Mouse (Mus musculus): Measurements from ENCODE around the gene Vmn2r13.
"Not testable (repeated sequence)": the region's sequence is repeated elsewhere in the genome, so short reads cannot be mapped to it uniquely, and the experiment has no call there.

Vmn2r13 gene

DNA sequence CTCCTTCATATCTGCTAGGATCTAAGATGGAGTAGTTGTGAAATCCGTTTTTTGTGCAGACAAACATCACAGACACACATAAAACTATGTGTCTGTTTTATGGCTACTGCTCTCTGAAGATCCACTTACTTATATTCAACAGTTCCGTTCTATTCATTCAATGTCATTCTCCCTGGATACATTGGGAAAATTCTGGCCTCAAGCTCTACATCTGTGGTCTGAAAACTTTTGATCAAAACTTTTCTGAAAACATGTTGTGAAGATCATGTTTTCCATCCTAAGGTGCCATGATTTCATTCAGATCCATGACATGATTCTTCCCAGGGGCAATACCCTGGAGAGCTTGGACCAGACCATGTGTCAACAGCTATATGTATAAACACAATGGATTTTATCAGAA lies at the start of gene Vmn2r13:
Vmn2r13 (minus strand) TSS at position 101 of the 400 bp plus-strand sequence.
- not testable (repeated sequence) for DNase-seq (ENCODE audit: low spot score in 2 of 2)

- no peak for DNase-seq (ENCODE audit: low spot score in 2 of 2)
These were observed 32.6 kb upstream of the Vmn2r13 start, which contains the start of gene Vmn2r14 for GRCm38 (mm10) chr5:109224608-109225007. Vmn2r14 (minus strand) TSS chr5:109224708.

DNA sequence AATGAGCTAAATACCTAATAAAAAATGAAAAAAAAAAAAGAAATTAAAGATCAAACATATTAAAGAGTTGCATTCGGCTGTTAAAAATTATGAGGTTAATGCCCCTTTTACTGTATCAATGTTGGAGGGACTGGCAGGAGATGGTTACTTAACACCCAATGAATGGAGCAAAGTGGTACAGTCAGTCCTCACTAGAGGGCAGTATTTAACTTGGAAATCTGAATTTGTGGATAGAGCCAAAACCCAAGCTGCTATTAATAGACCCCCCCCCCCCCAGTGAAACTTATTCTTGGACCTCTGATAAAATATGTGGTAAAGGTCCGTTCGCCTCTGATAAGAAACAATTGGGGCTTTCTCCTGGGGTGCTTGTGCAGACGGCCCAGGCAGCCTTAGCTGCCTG lies 25.1 kb downstream of the Vmn2r13 start:
- not testable (repeated sequence) for DNase-seq (ENCODE audit: low spot score in 2 of 2)

DNA sequence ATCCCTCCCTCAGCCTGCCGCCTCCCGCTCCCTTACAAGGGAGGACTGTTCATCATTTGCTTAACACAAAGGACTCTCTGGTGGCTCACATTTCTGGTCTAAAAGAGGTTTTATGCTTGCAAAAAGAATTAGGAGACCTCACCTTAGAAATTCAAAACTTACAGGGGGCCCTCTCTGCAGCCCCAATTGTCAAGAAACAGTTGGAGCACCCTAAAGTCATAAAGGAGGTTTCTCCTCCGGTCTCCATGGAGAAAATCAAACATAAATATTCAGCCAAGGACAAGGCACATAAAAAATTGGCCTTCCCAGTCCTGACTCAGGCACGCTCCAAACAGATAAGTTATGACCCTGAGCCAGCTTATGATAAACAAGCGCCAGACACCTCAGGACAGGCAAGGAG lies 31.9 kb downstream of the Vmn2r13 start:
- no peak for DNase-seq (ENCODE audit: low spot score in 2 of 2)

DNA sequence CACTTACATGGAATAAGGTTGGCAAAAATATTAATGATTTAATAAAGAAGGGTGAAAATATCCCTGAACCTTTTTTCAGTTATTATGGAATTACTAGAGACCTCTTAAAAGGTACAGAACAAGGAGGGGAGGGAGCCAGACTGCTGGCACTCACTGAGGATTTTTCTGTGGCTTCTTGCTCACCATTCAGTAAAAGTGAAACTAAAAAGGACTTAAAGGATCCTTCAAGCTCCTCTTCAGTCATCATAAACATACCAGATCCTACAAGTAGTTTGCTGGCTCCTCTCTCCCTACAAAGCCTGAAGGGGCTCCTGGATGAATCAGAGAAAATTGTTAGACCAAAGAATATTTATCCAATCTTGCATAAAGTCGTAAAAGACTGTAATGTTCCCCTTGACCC lies 32.4 kb downstream of the Vmn2r13 start:
- DNase-seq (ENCODE audit: low spot score in 2 of 2), result not testable (repeated sequence)

- not testable (repeated sequence) for DNase-seq (ENCODE audit: low spot score in 2 of 2)
These were observed 33.2 kb downstream of the Vmn2r13 start for GRCm38 (mm10) chr5:109158488-109159485.

DNA sequence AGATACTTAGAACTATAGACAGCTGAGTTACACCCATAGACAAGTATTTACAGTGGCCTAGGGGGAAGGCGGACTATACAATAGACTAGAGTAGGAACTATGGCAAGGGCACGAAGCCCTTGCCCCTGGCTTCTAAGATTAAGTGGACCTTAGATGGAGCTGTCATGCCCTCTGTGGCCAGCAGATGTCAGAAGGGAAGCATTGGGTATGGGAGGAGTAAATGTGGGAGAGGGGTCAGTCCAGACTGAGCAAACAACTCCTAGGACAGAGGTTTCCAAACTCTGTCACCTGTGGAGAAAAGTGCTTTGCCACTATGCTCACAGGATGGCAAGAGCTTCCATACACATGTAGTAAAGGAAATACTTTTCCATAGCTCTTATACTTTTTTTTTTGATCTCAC lies 52.5 kb downstream of the Vmn2r13 start:
- DNase-seq (ENCODE audit: low spot score in 2 of 2), result no peak

DNA sequence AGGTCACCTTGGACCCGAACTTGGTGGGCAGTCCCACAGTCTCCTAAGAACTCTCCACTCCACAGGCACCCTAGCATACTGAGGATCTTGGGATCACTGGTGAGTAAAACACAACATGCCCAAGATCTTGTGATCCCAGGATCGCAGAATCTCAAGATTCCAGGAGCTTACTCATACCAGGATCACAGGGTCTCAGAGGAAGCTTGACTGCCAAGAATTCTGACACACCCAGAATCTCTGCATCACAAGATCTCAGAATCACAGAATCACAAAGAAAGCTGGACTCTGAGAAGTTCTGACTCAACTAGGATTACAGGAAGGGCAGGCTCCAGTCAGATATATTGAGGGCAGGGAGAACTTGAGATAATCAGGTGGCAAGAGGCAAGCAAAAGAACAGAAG lies 55.3 kb downstream of the Vmn2r13 start:
- no peak for DNase-seq (ENCODE audit: low spot score in 2 of 2)
